Mouse (Mus musculus): Measurements from ENCODE around the gene Dcps. TPM values are rescaled to one million over a fixed set of nuclear protein-coding genes. Genes with fewer than 3 reads are reported as not detected.

Dcps gene
- 10 to 100 TPM; 73.9 to 74.4 TPM for polyA plus RNA-seq (2017; shearing (Covaris generic))

GRCm38 (mm10) chr9:35175251-35176123 is at the start of gene Dcps:
Gene Dcps, minus strand, starts transcription at chr9:35176061.

GRCm38 (mm10) chr9:35210542-35211474 is 34.9 kb upstream of the Dcps start, which contains the start of gene Foxred1:
Gene Foxred1, minus strand, starts transcription at chr9:35211055.

GRCm38 (mm10) chr9:35199772-35200471 is 24.1 kb upstream of the Dcps start, which contains the start of the genes Srpr and Tirap:
Gene Srpr, plus strand, starts transcription at chr9:35200175.
Gene Tirap, minus strand, starts transcription at chr9:35200291.

GRCm38 (mm10) chr9:35119168-35119567 is 56.7 kb downstream of the Dcps start, which contains the start of gene St3gal4:
Gene St3gal4, minus strand, starts transcription at chr9:35119268.

Other genes starting within 250 kb of the Dcps start
- 10 to 100 TPM; 34.2 to 38.1 TPM for gene St3gal4, start 56.8 kb downstream of the Dcps start, polyA plus RNA-seq (2017; shearing (Covaris generic))
- gene Srpr, start 24.1 kb upstream of the Dcps start, polyA plus RNA-seq (2017; shearing (Covaris generic)), result 100 to 1,000 TPM in 1 of 2 experiments, 10 to 100 TPM in 1; 95.9 to 133 TPM
- gene Tirap, start 24.2 kb upstream of the Dcps start, polyA plus RNA-seq (2017; shearing (Covaris generic)), result 10 to 100 TPM in 1 of 2 experiments, 1 to 10 TPM in 1; 1.1 to 11.8 TPM
- 10 to 100 TPM; 37.4 to 39.3 TPM for gene Foxred1, start 35.0 kb upstream of the Dcps start, polyA plus RNA-seq (2017; shearing (Covaris generic))
- gene Fam118b, start 91.7 kb upstream of the Dcps start, polyA plus RNA-seq (2017; shearing (Covaris generic)), result 10 to 100 TPM; 47.9 to 55.6 TPM
- 10 to 100 TPM; 38.9 to 39.2 TPM for gene Rpusd4, start 91.8 kb upstream of the Dcps start, polyA plus RNA-seq (2017; shearing (Covaris generic))
- gene Cdon, start 245.1 kb upstream of the Dcps start, polyA plus RNA-seq (2017; shearing (Covaris generic)), result 1 to 10 TPM; 5.9 to 6.5 TPM